Mouse (Mus musculus): Measurements from ENCODE around the gene Slc4a3. TPM values are rescaled to one million over a fixed set of nuclear protein-coding genes. Genes with fewer than 3 reads are reported as not detected.

Slc4a3 gene
- total and polyA plus RNA-seq, 2 experiments from 2014 or later, result 96.4 to 191 TPM

DNA sequence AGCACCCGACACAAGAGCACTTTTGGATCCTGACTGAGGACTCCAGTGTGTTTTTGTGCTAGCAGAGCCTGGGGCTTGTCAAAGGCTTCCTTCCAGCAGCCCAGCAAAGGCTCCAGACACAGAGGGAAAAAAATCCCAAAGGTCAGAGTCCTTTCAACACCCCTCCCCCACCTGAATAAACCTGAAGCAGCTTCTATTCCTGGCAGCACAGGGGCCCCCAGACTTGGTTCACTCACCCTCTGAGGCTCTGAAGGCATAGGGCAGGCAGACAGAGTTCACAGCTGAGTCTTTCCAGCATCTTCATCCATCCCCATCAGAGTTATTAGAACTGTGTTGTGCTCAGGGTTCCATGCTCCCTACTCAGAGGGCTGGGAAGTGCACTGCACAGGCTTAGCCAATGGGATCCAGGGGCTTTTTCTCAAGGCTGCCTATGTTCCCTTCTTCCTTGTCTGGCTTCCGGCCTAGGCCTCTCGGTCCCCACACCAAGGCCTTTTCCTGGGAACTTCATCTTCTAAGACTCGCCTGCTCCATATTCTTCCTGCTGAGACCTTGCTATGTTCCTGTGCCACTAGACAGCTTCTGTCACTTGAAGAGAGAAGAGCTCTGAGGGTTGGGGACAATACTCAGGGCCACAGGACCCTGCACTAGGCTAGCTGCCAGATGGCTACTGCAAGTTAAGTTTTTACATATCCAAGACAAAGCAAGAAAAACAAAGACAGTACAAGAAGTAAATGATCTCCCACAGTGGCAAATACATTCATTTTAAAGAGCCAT is 34.4 kb upstream of the Slc4a3 start:
- H3K27ac ChIP-seq, result no peak overlapping the region
- TF ChIP-seq CTCF (IDR thresholded peaks at IDR 0.05; ENCODE audit: low read depth), result no peak
- no peaks in the 10 kb centered on the region for H3K9me3 ChIP-seq (ENCODE audit: low read length)
- H3K4me2 ChIP-seq (ENCODE audit: low read depth, low read length), result no peak overlapping the region
- no peaks in the 10 kb centered on the region for H3K36me3 ChIP-seq (ENCODE audit: insufficient read depth, low read length)
- no peak for DNase-seq (ENCODE audit: low spot score)
- no peak overlapping the region for H3K9ac ChIP-seq (replicated peaks; ENCODE audit: low read length)
- no peak overlapping the region for H3K4me3 ChIP-seq (ENCODE audit: low read length)
- WGBS, result 47% methylated on average over 4 of the region's 4 CpGs
- 0 out of 2 replicates have a peak, but pooled peaks cover 3% of the 10 kb centered on the region for H3K4me1 ChIP-seq (ENCODE audit: insufficient read depth, low read length)
- no peak for ATAC-seq
- no peaks in the 10 kb centered on the region for H3K27me3 ChIP-seq (ENCODE audit: insufficient read depth, low read length)

DNA sequence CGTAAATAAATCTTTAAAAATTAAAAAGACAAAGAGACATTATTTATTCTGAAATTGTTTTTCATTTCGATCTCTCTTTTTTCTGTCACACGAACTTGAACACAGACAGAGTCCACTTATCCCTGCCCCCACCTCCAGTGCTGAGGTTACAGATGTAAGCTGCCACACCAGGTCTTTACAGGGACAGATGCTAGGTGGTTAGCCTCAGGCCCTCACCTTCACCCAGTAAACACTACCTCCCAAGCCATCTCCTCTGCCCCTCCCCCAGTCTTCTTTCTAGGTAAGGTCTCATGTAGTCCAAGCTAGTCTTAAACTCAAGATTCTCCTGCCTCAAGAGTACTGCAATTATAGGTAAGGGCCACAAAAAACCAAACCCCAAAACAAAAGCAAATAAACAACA is 33.5 kb upstream of the Slc4a3 start:
- H3K9ac ChIP-seq (replicated peaks; ENCODE audit: low read length), result no peak overlapping the region
- H3K4me3 ChIP-seq (ENCODE audit: low read length), result no peak overlapping the region
- DNase-seq (ENCODE audit: low spot score) (no peak), ATAC-seq (no peak)
- H3K4me2 ChIP-seq (ENCODE audit: low read depth, low read length), result no peak overlapping the region
- no peaks in the 10 kb centered on the region for H3K9me3 ChIP-seq (ENCODE audit: low read length)
- WGBS, result 90% methylated on average over 3 of the region's 3 CpGs
- TF ChIP-seq CTCF (IDR thresholded peaks at IDR 0.05; ENCODE audit: low read depth), result no peak
- no peaks in the 10 kb centered on the region for H3K36me3 ChIP-seq (ENCODE audit: insufficient read depth, low read length)
- no peak overlapping the region for H3K27ac ChIP-seq
- H3K27me3 ChIP-seq (ENCODE audit: insufficient read depth, low read length), result no peaks in the 10 kb centered on the region
- H3K4me1 ChIP-seq (ENCODE audit: insufficient read depth, low read length), result no peaks in the 10 kb centered on the region

DNA sequence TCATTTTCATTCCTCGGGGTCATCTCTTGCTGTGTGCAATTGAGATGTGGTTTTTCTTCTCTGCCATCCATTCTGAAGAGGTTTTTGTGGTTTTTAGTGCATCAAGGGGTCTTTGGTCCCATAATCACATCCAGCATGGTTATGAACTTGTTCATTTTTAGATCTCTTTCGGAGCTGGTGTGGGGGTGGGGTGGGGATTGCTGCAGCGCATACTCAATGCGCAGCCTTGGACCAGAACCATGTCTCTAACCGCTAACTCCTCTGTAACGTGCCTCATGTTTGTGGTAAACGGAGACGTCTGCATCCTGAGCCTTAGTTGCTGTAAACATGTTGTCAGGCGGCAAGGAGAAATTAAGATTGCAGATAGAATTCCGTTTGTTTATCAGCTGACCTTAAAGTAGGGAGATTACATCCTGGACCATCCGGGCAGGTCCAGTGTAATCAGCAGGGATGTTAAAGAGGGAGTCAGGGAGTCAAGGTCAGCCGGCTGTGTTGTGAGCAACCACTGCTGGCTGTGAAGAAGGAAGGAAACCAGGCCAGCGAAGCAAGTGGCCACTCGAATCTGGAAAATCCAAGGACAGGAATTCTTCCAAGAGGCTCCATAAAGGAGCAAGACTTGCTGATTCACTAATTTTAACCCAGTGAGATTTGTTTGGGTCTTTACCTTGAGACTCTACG is 29.2 kb upstream of the Slc4a3 start:
- Histone ChIP-seq H3K4me2 (ENCODE audit: low read depth, low read length) (no peak overlapping the region), H3K36me3 (ENCODE audit: insufficient read depth, low read length) (no peaks in the 10 kb centered on the region), H3K27me3 (ENCODE audit: insufficient read depth, low read length) (no peaks in the 10 kb centered on the region), H3K4me3 (ENCODE audit: low read length) (no peak overlapping the region), H3K27ac (no peak overlapping the region), H3K4me1 (ENCODE audit: insufficient read depth, low read length) (no peaks in the 10 kb centered on the region; the same call in 1 of the 2 replicates), H3K9me3 (ENCODE audit: low read length) (no peaks in the 10 kb centered on the region), H3K9ac (replicated peaks; ENCODE audit: low read length) (no peak overlapping the region)
- DNase-seq (ENCODE audit: low spot score), result no peak
- no peak for ATAC-seq
- no peak for TF ChIP-seq CTCF (IDR thresholded peaks at IDR 0.05; ENCODE audit: low read depth)
- 82% methylated on average over 15 of the region's 15 CpGs for WGBS

DNA sequence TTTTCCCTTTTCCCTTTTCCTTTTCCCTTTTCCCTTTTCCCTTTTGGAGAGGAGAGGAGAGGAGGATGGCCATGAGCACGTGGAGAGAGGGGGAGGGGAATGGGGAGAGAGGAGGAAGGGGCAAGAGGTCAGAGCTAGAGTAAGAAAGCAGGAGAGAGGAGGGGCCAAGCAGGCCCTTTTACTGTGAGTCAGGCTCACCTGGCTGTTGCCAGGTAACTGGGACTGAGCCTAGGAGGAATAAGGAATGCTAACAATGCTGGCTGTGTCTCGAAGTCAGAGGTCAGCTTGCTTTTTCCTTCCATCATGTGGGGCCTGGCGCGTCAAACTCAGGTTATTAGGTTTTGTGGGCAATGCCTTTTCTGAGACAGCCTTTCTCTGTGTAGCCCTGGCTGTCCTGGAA is 28.1 kb upstream of the Slc4a3 start:
- H3K4me2 ChIP-seq (ENCODE audit: low read depth, low read length), result no peak overlapping the region
- no peaks in the 10 kb centered on the region for H3K36me3 ChIP-seq (ENCODE audit: insufficient read depth, low read length)
- ATAC-seq, result no peak
- H3K27ac ChIP-seq, result no peak overlapping the region; the same call in 1 of the 2 replicates
- WGBS, result 64% methylated on average over 3 of the region's 4 CpGs
- H3K9ac ChIP-seq (replicated peaks; ENCODE audit: low read length), result no peak overlapping the region
- no peaks in the 10 kb centered on the region for H3K27me3 ChIP-seq (ENCODE audit: insufficient read depth, low read length)
- H3K4me3 ChIP-seq (ENCODE audit: low read length), result no peak overlapping the region
- H3K4me1 ChIP-seq (ENCODE audit: insufficient read depth, low read length), result peaks cover 3% of the 10 kb centered on the region; the same call in 1 of the 2 replicates
- TF ChIP-seq CTCF (IDR thresholded peaks at IDR 0.05; ENCODE audit: low read depth), result no peak
- no peaks in the 10 kb centered on the region for H3K9me3 ChIP-seq (ENCODE audit: low read length)
- DNase-seq (ENCODE audit: low spot score), result no peak

DNA sequence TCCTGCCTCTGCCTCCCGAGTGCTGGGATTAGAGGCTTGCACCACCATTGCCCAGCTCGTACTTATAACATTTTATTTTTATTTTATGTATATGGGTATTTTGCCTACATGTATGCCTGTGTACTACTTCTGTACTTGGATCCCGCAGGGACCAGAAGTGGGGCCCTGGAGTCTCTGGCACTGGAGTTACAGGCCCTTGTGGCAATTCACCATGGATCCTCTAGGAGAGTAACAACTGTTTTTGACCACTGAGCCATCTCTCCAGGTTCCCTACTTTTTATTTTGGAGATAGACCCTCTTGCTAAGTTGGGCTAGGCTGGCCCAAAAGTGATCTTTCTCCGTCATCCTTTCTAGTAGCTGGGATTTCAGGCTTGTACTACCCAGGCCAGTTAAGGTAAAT is 27.6 kb upstream of the Slc4a3 start:
- Histone ChIP-seq H3K36me3 (ENCODE audit: insufficient read depth, low read length) (no peaks in the 10 kb centered on the region), H3K4me3 (ENCODE audit: low read length) (no peak overlapping the region), H3K9me3 (ENCODE audit: low read length) (no peaks in the 10 kb centered on the region), H3K27ac (no peak overlapping the region; the same call in 1 of the 2 replicates), H3K4me2 (ENCODE audit: low read depth, low read length) (no peak overlapping the region), H3K9ac (replicated peaks; ENCODE audit: low read length) (no peak overlapping the region), H3K27me3 (ENCODE audit: insufficient read depth, low read length) (no peaks in the 10 kb centered on the region), H3K4me1 (ENCODE audit: insufficient read depth, low read length) (peaks cover 3% of the 10 kb centered on the region; the same call in 1 of the 2 replicates)
- ATAC-seq (no peak), DNase-seq (ENCODE audit: low spot score) (no peak)
- 91% methylated on average over 4 of the region's 4 CpGs for WGBS
- no peak for TF ChIP-seq CTCF (IDR thresholded peaks at IDR 0.05; ENCODE audit: low read depth)

DNA sequence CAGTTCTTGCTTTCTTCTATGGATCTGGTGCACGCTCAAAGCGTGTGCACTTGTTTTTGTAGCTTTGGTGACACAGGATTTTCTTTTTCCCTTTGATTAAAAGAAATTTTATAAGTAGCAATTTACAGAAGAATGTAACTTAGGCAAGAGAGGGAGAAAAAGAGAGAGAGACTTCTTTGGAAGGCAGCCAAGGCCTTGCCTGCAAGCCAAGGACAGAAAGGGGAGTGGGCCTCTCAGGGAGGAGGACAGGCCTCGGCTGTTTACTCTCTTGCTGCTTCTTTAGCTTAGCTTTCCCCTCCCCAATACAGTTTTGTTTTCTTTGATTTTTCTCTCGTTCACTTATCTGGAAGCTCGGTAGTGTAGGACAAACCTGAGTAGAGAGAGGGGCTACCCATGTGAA is 26.5 kb upstream of the Slc4a3 start:
- DNase-seq (ENCODE audit: low spot score) (no peak), ATAC-seq (no peak)
- no peak overlapping the region for H3K27ac ChIP-seq
- no peak for TF ChIP-seq CTCF (IDR thresholded peaks at IDR 0.05; ENCODE audit: low read depth)
- H3K27me3 ChIP-seq (ENCODE audit: insufficient read depth, low read length), result no peaks in the 10 kb centered on the region
- WGBS, result 54% methylated on average over 5 of the region's 5 CpGs
- no peak overlapping the region for H3K4me2 ChIP-seq (ENCODE audit: low read depth, low read length)
- H3K9ac ChIP-seq (replicated peaks; ENCODE audit: low read length), result no peak overlapping the region
- no peak overlapping the region for H3K4me3 ChIP-seq (ENCODE audit: low read length)
- no peaks in the 10 kb centered on the region for H3K36me3 ChIP-seq (ENCODE audit: insufficient read depth, low read length)
- no peaks in the 10 kb centered on the region for H3K9me3 ChIP-seq (ENCODE audit: low read length)
- peaks cover 3% of the 10 kb centered on the region; the same call in 1 of the 2 replicates for H3K4me1 ChIP-seq (ENCODE audit: insufficient read depth, low read length)

Data from hindbrain, postnatal 0 days (tissue).